Mouse (Mus musculus) embryonic facial prominence, embryonic 14.5 days (tissue): ENCODE measurements at regions not wholly inside any gene's neighbourhood (a gene's known extent, or its start where the extent isn't known, plus 50 kb on each side); places are given as distances from the start of the nearest gene placed in this dataset.
"Not testable (repeated sequence)": the region's sequence is repeated elsewhere in the genome, so short reads cannot be mapped to it uniquely, and the experiment has no call there.

Experiments used
- ATAC-seq: fragments of 200-750 bp; cut with Nextera tagmentation; 2 replicates; pipeline ENCODE4 v1.8.0; 2017; ENCODE audit warnings: low read depth, moderate number of reproducible peaks, moderate TSS enrichment
- DNase-seq: peaks from one replicate; pipeline ENCODE4 v3.0.0-alpha.2; 2015; ENCODE audit warnings: low spot score
- H3K27ac ChIP-seq: fragments of 300-500 bp; sonication (generic); replicated peaks from 2 replicates; pipeline ENCODE4 v1.5.1; 2014; ENCODE audit warnings: low read depth, mild to moderate bottlenecking, low read length, moderate library complexity
- H3K27me3 ChIP-seq: fragments of 300-500 bp; sonication (generic); replicated peaks from 2 replicates; pipeline ENCODE4 v1.6.1; 2014; ENCODE audit warnings: low read length; ENCODE audit not compliant: control insufficient read depth, insufficient read depth
- H3K36me3 ChIP-seq: fragments of 300-500 bp; sonication (generic); 2 replicates; pipeline ENCODE4 v1.6.1; 2014; ENCODE audit warnings: low read length, mixed read lengths; ENCODE audit not compliant: control insufficient read depth, insufficient read depth
- H3K4me1 ChIP-seq: fragments of 300-500 bp; sonication (generic); 2 replicates; pipeline ENCODE4 v1.6.1; 2014; ENCODE audit warnings: antibody characterized with exemption, low read length; ENCODE audit not compliant: control insufficient read depth, insufficient read depth
- H3K4me2 ChIP-seq: fragments of 300-500 bp; sonication (generic); 2 replicates; pipeline ENCODE4 v1.6.1; 2014; ENCODE audit warnings: low read depth, mild to moderate bottlenecking, low read length, moderate library complexity, mixed read lengths
- H3K4me3 ChIP-seq: fragments of 300-500 bp; sonication (generic); 2 replicates; pipeline ENCODE4 v1.5.1; 2014; ENCODE audit warnings: low read depth, mild to moderate bottlenecking, low read length
- H3K9ac ChIP-seq: fragments of 300-500 bp; sonication (generic); 2 replicates; pipeline ENCODE4 v1.6.1; 2014; ENCODE audit warnings: low read depth, mild to moderate bottlenecking, low read length, moderate library complexity, mixed read lengths
- H3K9me3 ChIP-seq: fragments of 300-500 bp; sonication (generic); 2 replicates; pipeline ENCODE4 v1.6.1; 2016; ENCODE audit warnings: low read length; ENCODE audit not compliant: control insufficient read depth
- WGBS: fragments of 180-500 bp; shearing (Covaris S2); extraction: QIAGEN DNeasy Blood & Tissue Kit; methylation state at CpG from one replicate; pipeline ENCODE4 v1.1.7; 2014; 5-methylcytosine and 5-hydroxymethylcytosine counted together

DNA sequence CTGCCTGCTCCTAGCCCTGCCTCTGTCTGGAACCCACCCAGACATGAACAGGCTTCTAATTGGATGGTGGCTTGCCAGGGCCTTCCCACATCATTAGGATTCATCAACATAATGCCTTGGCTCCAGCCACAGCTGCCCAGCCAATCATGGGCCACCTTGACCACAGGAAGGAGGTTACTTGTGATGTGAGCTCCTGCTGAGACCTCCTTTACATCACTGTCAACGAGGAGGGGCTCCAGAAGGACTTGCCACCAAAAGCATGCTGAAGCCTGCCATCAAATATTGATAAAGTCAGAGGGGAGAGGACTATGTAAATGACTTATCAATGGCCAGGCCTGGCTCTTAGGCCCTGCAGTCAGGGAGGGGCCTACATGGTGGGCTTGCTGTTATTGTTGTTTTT lies 175.6 kb downstream of the Map1s start:
- 10% methylated on average over 1 of the region's 1 CpGs for WGBS
- not testable (repeated sequence) for H3K27ac ChIP-seq, H3K9me3 ChIP-seq, H3K27me3 ChIP-seq, H3K4me2 ChIP-seq, ATAC-seq, H3K36me3 ChIP-seq, H3K4me3 ChIP-seq, H3K9ac ChIP-seq, H3K4me1 ChIP-seq
- DNase-seq: peak; percentile 17

DNA sequence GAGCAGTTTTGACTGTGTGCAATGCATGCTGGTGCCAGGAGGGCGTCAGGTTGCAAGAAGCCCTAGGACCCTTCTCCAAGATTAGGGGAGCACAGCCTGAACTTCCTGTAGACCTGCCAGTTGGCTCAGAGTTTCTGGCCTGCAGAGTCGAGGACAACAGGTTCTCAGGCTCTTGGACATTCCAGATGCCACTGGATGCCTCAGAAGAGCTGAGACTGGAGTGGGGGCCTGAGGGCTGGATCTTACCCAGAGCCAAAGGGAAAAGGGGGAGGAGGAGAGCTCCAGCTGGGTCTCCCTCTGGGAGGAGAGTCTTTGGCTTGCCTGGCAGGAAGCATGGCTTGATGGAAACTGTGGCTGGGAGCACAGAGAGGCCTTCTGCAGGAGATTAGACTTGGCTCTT lies 145.4 kb upstream of the Myo9b start:
- not testable (repeated sequence) for H3K9me3 ChIP-seq, H3K4me3 ChIP-seq, H3K4me1 ChIP-seq, H3K4me2 ChIP-seq, DNase-seq, H3K27ac ChIP-seq, H3K9ac ChIP-seq, ATAC-seq, H3K27me3 ChIP-seq, H3K36me3 ChIP-seq
- 10% methylated on average over 1 of the region's 2 CpGs for WGBS

DNA sequence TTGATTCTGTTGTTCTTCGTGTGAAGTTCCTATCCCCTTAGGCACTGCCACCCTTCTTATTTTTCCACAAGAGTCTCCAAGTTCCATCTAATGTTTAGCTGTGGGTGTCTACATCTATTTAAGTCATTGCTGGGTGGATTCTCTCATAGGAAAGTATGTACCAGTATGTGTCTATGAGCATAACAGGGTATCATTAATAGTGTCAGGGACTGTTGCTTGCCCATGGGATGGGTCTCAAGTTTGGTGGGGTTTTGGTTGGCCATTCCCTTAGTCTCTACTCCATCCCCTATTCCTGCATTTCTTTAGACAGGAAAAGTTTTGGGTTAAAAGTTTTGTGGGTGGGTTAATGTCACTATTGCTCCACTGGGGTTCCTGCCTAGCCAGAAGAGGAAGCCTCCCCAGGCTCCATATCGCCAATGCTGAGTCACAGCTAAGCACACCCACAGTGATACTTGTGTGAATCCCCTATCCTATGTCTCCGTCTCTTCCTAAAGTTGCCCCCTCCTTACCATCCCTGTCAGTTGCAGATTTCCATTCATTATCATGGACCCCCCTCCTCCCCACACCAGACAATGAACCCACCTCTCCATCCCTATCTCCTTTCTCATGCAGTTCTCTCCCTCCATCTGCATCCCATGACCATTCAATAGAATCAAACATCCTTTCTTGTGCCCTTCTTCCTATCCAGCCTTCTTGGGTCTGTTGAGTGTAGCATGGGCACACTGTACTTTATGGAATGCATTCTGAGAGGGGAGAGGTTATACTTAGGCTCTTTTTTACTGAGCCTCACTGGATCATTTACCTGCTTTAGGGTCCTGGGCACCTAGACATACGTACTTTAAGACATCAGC lies 141.9 kb upstream of the Myo9b start:
- 56% methylated on average over 4 of the region's 4 CpGs for WGBS
- H3K27ac ChIP-seq: no peak overlapping the region
- H3K27me3 ChIP-seq: no peaks in the 10 kb centered on the region
- ATAC-seq: peak; percentile 26; the same call in 1 of the 2 replicates
- H3K9ac ChIP-seq: no peak overlapping the region
- no peak overlapping the region for H3K4me2 ChIP-seq
- no peaks in the 10 kb centered on the region for H3K4me1 ChIP-seq
- DNase-seq: no peak
- no peaks in the 10 kb centered on the region for H3K36me3 ChIP-seq
- no peak overlapping the region for H3K4me3 ChIP-seq
- H3K9me3 ChIP-seq: no peaks in the 10 kb centered on the region

DNA sequence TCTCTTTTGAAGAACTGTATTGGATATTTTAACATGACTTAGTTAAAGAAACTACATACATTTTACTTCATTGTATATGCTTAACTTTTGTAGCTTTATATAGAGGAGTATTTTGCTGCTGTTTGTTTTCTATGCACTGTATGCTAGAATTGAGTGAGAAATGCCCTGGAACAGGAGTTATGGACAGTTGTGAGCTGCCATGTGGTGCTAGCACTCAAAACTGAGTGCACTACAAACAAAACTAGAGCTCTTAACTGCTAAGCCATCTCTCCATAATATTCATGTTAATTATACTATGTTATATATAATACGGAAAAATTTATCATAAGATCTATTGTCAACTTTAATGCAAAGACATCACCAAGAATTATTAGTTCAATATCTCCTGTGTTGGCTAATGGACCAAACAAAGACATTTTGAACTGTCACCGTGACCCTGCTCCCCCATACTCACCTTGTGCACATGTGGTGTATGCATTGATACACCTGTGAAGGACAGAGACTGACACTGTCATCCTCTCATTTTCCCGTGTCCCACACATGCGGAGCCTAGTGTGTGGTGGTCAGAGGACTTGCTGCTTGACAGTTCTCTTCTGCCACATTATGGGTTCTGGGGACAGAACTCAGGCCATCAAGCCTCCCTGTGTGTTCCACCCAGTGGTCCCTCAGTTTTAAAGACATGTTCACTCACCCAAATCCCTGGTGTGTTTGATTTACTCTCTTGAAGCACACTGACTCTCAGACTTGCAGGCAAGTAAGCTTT lies 141.0 kb upstream of the Myo9b start:
- no peak for ATAC-seq
- WGBS: 92% methylated on average over 4 of the region's 4 CpGs
- Histone ChIP-seq H3K36me3 (no peaks in the 10 kb centered on the region), H3K4me3 (no peak overlapping the region), H3K4me2 (no peak overlapping the region), H3K4me1 (no peaks in the 10 kb centered on the region), H3K9me3 (no peaks in the 10 kb centered on the region), H3K9ac (no peak overlapping the region), H3K27ac (no peak overlapping the region), H3K27me3 (no peaks in the 10 kb centered on the region)
- DNase-seq: no peak

DNA sequence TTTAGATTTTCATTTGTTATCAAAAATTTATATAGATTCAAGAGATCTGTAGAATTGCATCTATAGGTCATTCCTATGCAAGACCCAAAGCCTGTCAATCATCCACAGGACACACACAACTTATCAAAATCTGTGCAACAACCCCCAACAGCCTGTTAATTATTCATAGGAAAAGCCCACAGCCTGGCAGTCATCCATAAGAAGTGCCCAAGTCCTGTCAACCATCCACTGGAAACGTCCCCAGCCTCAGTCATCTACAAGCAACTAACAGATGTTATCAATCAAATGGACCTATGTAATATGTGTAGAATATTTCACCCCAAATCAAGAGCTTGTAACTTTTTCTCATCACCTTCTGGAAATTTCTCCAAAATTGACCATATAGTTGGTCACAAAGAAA lies 139.6 kb upstream of the Myo9b start:
- not testable (repeated sequence) for H3K9me3 ChIP-seq, H3K36me3 ChIP-seq, H3K4me3 ChIP-seq, ATAC-seq, H3K4me1 ChIP-seq, H3K4me2 ChIP-seq, H3K9ac ChIP-seq, H3K27me3 ChIP-seq, H3K27ac ChIP-seq
- DNase-seq: peak; percentile 3
- 45% methylated on average over 1 of the region's 1 CpGs for WGBS

DNA sequence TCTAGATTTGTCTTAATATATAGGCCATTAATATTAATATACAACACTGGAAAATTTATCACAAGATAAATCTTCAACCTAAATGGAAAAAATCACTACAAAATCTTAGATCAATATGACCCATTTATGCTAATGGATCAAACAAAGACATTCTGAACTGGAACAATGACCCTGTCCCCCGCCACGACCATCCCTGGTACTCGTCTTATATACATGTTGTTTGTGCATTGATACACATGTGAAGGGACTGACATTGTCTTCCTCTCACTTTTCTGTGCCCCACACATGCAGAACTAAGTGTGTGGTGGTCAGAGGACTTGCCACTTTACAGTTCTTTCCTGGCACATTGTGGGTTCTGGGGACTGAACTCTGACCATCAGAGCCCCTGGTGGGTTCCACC lies 135.4 kb upstream of the Myo9b start:
- not testable (repeated sequence) for H3K4me1 ChIP-seq, H3K27ac ChIP-seq, H3K4me3 ChIP-seq, H3K9ac ChIP-seq, H3K9me3 ChIP-seq, H3K36me3 ChIP-seq, H3K27me3 ChIP-seq, H3K4me2 ChIP-seq, DNase-seq, ATAC-seq
- 100% methylated on average over 1 of the region's 3 CpGs for WGBS

DNA sequence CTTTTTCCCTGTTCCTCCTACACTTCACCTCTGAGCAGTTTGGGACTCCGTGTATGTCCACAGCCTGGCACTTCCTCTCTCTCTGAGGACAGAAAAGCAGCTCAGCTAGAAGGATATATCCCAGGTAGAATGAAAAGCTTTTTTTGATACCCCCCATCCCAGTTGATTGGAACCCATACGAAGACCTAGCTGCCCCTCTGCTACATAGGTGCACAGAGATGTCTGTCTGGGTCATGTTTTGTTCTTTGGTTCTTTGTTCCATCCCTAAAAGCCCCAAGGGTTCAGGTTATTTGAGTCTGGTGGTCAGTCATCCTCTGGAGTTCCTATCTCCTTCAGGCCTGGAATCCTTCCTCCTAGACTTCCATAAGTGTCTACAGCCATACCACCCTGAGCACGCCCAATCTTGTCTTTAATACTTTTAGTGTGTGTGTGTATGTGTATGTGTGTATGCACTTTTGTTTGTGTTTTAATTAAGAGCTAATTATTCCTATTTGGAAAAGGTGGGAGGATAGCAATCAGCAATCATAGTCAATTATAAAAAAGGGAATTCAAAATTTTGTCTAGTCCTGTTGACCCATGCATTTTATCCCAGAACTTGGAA lies 130.0 kb upstream of the Myo9b start:
- not testable (repeated sequence) for ATAC-seq, DNase-seq, H3K9ac ChIP-seq, H3K4me3 ChIP-seq, H3K9me3 ChIP-seq, H3K36me3 ChIP-seq, H3K27me3 ChIP-seq, H3K27ac ChIP-seq, H3K4me1 ChIP-seq, H3K4me2 ChIP-seq
- WGBS: 61% methylated on average over 3 of the region's 3 CpGs

DNA sequence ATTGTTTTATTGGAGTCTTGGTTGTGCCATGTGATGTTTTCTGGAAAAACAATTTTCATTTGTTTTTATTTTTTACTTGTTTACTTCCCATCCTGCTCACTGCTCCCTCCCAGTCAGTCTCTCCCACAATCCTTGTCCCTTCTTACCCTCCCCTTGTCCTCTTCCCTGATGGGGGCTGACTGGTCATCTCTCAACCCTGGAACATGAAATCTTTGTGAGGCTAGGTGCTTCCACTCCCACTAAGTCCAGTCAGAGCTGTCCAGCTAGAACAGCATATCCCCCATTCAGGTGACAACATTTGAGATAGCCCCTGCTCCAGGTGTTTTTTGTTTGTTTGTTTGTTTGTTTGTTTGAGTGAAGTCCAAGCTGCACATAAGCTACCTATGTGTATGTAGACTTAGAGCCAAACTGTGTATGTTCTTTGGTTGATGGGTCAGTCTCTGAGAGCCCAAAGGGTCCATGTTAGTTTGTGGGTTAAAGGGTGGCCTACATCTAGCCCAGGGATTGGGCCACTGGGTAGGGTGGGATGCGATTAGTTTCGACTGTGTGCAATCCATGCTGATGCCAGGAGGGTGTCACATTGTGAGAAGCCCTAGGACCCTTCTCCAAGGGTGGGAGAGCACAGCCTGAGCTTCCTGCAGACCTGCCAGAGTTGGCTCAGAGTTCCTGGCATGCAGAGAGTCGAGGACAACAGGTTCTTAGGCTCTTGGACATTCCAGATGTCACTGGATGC lies 100.9 kb upstream of the Myo9b start:
- not testable (repeated sequence) for ATAC-seq

More for the DNA sequence above, 100.9 kb upstream of the Myo9b start:
- not testable (repeated sequence) for H3K4me3 ChIP-seq, H3K4me1 ChIP-seq, H3K9ac ChIP-seq, H3K27me3 ChIP-seq, DNase-seq, H3K4me2 ChIP-seq, H3K36me3 ChIP-seq, H3K27ac ChIP-seq, H3K9me3 ChIP-seq
- 48% methylated on average over 3 of the region's 3 CpGs for WGBS
